Mouse (Mus musculus): ENCODE measurements around the gene Irf3.

Gene Irf3

GRCm38 (mm10) chr7:45007846-45008245 lies 10.4 kb downstream of the Irf3 start:
- DNase-seq (ENCODE audit: low read depth) = no peak

DNA sequence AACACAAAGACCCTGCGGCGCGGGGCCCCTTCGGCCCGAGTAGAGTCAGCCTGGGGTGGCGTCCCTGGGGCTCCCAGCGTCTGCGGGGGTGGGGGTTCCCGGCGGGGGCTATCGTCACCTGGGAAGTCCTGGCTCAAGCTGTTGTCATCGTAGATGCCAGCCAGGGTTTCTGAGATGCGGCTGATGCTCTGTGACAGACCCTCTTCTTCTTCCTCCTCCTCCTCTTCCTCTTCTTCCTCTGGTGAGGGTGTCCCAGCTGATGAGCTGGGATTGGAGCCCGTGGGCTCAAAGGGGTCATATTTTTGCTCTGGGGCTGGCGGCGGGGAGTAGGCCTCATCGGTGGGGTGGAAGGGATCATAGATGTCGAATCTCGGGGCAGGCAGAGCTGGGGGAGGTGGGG lies 11.0 kb downstream of the Irf3 start:
- no peak for DNase-seq (ENCODE audit: low read depth)

DNA sequence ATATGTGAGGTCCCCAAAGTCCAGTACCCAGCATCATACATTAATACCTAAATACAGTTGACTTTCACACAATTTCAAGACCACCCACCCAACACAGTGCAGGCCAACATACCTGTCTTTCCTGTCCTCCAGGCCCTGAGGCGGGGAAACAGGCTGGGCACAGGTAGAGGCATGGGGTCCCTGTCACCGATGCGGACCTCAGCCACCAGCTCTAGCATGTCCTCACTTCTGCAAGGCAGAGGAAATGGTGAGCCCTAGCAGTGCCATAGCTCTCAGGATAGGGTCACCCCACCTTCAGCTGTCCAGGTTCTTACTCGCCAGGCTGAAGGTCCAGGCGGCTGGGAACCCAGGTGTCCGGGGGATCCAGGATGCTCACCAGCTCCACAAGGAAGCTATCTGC lies 14.6 kb downstream of the Irf3 start:
- no peak for DNase-seq (ENCODE audit: low read depth)

DNA sequence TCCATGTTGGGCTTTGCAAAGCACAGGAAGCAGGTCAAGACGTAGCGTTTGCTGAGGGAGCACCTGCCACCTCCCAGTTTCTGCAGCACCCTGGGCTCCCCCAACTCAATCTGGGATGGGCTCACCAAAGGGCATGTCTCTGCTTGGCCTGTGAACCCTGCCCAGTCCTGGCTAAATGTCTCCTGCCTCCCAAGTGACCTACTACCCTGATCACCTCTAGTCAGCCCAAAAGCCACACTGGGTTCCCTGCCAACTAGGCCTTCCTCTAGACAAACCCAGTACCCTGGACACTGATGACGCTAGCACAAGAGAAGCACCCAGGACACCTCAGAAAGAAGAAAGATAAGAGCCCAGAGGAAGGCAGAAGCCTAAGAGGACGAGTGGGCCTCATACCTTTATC lies 15.4 kb downstream of the Irf3 start:
- DNase-seq (ENCODE audit: low read depth) = no peak

GRCm38 (mm10) chr7:45013366-45014095 lies 16.1 kb downstream of the Irf3 start:
- DNase-seq (ENCODE audit: low read depth) = no peak

GRCm38 (mm10) chr7:45014096-45014451 lies 16.6 kb downstream of the Irf3 start:
- DNase-seq (ENCODE audit: low read depth) = no peak

- DNase-seq (ENCODE audit: low read depth) = no peak
Observed at GRCm38 (mm10) chr7:45015344-45015956, 18.0 kb downstream of the Irf3 start.

- peak; percentile 99 for DNase-seq (ENCODE audit: low read depth)
Observed at GRCm38 (mm10) chr7:45015957-45016612, 18.6 kb downstream of the Irf3 start, which contains the start of gene Scaf1. Gene Scaf1 (minus strand): TSS chr7:45016363.

DNA sequence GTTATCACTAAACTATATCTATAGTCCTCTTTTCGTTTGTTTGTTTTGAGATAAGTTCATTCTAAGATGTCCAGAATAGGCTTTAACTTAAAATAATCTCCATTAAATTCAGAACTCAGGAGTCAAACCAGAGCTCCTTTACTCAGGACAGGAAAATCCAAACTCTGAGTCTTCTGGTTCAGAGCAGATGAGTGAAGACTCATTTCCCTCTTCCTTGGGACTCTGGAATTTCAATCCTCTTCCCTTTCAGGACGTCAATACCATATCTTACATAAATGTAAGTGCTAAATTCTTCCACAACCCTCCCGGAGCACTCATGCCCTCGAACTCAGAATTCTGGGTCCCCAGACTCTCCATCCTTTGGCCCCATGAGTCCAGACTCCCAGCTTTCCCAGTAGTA lies 19.3 kb downstream of the Irf3 start:
- no peak for DNase-seq (ENCODE audit: low read depth)

- DNase-seq (ENCODE audit: low read depth) = peak; percentile 98
Observed at GRCm38 (mm10) chr7:45017242-45018061, 20.0 kb downstream of the Irf3 start, which contains the start of gene Rras. Gene Rras (plus strand): TSS chr7:45017961.

DNA sequence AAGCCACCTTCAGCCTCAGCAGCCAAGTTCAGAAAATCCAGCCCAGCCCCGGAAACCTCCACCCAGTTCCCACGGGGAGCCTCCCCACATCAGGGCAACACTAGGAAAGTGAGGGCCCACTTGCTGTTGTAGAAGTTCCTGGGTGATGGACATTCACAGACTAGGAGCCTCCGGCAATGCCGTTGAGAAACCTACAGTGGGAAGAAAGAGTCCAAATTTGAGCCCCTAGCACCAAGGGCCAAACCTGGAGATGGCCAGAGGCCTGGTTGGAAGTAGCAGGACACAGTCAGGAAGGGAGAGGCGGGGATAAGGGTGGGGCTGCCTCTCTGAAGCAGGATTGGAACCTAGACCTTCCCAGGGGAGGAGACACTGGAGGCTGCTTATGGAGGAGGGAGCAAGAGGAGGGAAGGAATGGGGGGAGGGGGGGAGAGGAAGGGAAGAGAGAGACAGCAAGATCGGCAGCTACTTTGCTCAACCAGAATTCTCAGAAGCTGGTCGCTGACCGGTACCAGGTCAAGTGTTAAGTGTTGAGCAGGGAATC lies 21.7 kb downstream of the Irf3 start:
- peak; percentile 94 for DNase-seq (ENCODE audit: low read depth)

GRCm38 (mm10) chr7:45020225-45020624 lies 22.8 kb downstream of the Irf3 start:
- DNase-seq (ENCODE audit: low read depth) = no peak

- DNase-seq (ENCODE audit: low read depth) = peak; percentile 64
Observed at GRCm38 (mm10) chr7:45023711-45024110, 26.3 kb downstream of the Irf3 start.

DNA sequence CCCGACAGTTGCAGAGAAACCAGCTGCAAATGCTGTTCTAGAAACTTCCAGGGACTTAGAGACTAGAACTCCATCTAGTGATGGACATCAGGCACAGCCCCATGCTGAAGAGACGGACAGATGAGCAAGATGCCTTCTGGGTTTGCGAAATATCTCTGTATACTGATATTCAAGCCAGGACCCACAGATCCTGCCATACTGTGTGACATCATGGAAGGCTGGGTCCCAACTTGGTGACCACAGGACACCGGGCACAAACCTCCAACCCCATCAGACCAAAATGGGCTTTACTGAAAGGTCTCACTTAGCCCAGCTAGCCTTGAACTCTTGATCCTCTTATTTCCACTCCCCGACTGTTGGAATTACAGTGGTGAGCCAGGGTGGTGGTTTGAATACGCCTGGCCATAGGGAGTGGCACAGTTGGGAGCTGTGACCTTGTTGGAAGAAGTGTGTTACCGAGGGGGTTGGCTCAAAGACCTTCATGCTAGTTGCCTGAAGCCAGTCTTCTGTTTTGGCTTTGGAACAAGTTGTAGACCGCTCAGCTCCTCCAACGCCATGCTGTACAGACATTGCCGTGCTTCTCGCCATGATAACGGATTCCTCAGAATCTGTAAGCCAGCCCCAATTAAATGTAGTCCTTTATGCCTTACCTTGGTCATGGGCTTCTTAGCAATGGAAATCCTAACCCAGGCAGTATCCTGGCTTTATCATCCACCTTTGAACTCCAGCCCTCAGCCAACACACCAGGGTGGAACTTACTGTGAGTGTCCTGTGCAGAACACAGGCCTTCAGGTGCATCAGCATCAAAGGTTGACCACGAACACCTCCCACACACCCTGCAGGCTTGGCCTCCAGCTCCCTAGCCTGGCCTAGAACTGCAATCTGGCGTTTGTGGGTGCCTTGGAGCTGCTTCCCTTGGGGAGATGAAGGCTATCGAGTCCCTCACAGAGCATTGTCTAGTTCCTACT lies 27.1 kb downstream of the Irf3 start:
- DNase-seq (ENCODE audit: low read depth) = peak; percentile 37

DNA sequence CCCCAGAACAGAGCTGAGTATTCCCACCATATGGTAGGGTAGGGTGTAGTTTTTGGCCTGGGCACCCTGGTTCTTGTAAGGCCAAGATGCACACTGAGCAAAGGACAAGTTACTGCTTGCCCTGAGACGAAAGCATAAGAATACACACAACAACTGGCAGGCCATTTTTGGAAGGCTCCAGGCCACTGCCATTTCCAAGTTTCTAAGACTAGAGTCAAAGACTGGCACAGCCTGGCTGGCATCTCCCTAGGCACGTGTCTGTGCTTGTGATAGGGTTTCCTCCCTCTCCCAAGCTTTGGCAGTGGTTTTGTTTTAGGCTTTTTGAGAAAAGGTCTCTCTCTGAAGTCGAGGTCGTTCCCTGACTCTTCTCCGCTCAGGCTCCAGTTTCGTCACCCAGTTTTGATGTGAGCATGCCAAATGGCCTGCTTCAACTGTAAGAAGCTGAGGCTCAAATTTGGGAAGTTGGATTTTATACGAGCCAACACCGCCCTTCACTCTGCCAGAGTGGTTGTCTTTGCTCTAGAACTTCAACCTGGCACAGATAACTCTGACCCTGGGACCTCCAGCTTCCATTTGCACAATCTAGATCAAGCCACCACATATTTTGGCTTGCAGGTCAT lies 28.3 kb downstream of the Irf3 start:
- no peak for DNase-seq (ENCODE audit: low read depth)

GRCm38 (mm10) chr7:45026256-45026655 lies 28.8 kb downstream of the Irf3 start:
- DNase-seq (ENCODE audit: low read depth) = peak; percentile 49

DNA sequence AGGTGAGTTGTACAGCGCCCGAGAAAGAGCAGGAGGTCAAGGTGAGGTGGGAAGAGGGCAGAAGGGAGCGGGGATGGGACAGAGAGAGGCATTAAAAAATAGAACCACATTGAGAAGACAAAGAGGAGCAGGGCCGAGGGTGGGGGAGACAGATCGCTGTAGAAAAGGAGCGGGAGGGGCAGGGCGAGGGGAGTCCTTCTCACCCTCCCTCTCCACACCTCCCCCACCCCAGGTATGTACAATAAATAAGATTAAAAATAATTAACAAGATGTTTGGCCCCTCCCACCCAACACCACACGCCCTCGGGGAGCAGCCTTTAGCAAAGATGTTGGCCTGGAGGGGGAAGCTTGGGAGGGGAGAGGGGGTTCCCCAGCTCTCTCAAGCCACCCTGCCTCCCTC lies 30.3 kb downstream of the Irf3 start:
- no peak for DNase-seq (ENCODE audit: low read depth)

GRCm38 (mm10) chr7:45028351-45028750 lies 30.9 kb downstream of the Irf3 start:
- DNase-seq (ENCODE audit: low read depth) = no peak

GRCm38 (mm10) chr7:45029995-45030394 lies 32.5 kb downstream of the Irf3 start:
- no peak for DNase-seq (ENCODE audit: low read depth)

DNA sequence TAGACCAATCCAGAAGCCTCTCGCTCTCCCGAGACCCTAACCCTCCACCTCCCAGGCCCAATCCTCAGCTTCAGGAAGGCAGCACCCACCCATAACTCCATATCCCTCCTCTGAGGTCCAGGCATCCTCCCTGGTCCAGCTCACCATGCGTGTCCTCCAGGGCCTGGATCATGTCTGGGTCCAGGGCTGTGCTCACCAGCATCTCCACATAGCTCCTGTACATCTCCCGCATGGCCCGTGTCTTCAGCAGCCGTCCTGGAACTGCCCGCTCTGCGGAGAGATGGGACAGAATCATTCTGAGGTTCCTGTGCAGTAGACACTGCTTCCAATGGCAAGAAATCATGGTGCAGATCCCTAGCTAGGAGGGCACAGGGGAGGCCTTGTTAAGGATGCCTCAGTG lies 33.4 kb downstream of the Irf3 start:
- DNase-seq (ENCODE audit: low read depth) = no peak
